Mouse (Mus musculus) c-Kit-positive CD71-positive TER-119-positive erythroid progenitor cells, embryonic 14.5 days (primary cell): ENCODE results near the gene As3mt.
"Not testable (repeated sequence)": the region's sequence is repeated elsewhere in the genome, so short reads cannot be mapped to it uniquely, and the experiment has no call there.

Experiments used
- DNase-seq: peaks from one replicate; pipeline ENCODE4 v3.0.0-alpha.2; 2013; ENCODE audit warnings: low spot score

The As3mt gene

DNA sequence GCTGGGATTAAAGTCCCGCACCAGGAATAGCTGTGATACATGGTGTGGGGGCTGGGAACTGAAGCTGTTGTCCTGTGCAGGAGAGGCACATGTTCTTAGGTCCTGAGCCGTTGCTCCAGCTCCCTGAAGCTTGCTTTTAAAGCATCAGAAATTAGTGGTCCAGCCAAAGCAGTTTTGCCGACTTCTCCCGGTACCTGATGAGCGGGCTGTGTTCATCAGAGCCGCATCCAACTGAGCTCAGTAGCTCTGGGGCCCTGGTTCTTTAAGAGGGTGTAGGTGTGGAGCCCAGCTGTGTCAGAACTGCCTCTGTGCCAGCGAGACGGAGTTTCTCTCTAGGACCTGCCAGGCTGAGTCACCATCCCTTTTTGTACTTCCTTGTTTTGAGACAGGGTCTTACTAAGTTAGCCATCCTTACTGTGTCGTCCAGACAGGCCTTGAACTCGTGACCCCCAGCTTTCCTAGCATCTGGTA, 8.2 kb upstream of the As3mt start:
- no peak for DNase-seq

DNA sequence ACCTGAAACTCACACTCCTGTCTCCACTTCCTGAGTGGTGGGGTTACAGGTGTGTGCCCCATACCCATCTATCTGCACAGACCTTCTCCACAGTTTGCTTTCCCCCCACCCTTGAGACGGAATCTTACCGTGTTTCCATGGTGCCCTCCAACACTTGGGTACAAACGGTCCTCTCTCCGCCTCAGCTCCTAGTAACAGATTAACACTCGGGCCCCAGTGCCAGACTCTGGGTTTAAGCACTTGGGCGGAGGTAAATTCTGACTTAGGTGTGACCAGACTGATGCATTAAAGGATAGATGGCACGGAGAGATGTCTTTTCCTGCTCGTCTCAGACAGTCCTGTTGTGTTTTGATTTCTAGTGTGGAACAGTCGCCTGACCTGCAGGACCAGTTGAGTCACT, 6.1 kb upstream of the As3mt start:
- no peak for DNase-seq

DNA sequence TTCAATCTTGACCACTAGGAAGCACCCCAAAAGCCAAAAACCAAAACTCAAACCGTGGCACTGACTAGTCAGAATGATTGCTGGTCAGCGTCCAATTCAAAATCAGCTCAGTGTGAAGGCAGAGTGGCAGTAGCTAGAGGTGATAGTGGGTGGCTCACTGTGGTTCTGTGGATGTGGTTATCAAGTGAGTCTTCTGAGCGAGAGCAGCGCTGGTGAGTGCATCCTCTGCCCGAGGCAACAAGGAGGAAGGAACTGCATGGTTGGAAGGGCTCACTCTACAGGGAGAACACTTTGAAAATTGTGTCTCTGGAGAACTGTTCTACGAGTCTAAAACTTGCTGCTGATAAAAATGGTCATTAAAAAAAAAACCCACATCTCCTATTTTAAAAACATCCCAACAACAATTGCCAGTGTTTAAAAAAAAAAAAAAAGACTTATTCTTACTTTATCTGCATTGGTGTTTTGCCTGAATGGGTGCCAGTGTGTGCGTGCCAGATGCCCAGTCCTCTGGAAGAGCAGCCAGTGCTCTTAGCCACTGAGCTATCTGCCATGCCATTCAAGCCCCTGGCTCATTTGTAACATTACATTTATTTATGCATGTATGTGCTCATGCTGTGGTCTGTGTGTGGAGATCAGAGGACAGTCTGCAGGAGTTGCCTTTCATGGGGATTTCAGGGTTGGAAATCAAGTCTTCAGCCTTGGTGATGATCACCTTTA, 1.3 kb upstream of the As3mt start:
- DNase-seq = no peak

DNA sequence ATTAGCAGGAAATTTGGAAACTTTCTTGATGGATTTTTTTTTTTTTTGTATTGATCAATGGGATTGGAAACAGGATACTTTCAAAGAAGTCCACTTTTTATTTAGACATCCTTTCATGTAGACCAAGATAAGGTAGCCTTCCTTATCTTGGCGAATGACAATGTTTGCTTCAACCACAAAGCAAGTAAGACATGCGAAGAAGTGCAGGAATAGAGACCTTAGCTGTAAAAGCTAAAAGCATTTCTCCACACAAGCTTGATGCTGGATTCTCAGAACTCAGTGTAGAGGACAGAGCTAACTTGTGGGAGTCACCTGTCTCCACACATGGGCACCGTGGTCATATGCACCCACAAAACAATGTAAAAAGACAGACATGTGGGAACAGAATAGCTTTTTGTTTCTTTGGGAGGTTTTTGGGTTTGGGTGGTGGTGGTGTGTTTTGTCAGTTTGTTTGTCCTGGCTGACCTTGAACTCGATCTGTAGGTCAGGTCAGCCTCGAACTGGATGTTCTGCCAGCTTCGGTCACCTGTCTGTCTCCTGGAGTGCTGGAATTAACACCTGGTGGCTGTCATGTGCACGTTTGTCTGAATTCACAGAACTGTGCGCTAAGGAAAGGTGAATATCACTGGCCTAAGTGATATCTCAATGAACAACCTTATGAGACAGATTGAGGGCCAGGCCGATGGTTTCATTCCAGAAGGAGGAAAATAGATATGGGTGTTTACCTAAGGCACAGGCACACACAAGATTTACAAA, 540 bp upstream of the As3mt start:
- DNase-seq = no peak

DNA sequence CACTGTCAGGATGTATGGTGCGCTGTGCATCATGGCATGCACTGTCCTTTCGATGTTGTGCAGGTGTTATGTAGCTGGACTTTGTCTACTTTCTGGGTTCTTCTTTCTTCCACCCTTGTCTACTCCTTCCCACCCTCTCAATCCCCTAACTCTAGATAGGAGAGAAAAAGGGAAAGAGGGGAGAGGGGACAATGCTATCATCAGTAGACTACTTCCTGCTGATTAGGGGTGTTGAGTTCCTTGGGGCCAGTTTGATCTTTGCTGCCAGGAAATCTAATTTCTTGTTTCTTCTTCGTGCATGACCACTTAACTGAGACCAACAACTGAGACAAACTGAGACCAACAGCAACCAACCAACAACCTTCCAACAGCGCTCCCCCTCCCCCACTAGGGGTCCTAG, 3.4 kb downstream of the As3mt start:
- no peak for DNase-seq

DNA sequence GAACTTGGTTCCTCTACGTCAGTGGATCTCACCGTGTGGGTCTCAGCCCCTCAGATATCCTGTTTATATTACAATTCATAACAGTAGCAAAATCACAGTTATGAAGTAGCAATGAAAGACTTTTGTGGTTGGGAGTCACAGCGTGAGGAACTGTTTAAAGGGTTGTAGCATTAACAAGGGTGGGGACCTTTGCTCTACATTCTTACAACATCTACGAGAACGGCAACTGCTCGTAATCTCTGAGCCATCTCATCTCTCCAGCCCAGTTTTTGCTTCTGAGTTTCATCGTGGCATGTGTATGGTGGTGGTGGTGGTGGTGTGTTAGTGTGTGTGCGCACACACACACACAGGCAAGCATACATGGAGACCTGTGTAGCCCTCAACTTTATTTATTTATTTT, 7.0 kb downstream of the As3mt start:
- DNase-seq = no peak

DNA sequence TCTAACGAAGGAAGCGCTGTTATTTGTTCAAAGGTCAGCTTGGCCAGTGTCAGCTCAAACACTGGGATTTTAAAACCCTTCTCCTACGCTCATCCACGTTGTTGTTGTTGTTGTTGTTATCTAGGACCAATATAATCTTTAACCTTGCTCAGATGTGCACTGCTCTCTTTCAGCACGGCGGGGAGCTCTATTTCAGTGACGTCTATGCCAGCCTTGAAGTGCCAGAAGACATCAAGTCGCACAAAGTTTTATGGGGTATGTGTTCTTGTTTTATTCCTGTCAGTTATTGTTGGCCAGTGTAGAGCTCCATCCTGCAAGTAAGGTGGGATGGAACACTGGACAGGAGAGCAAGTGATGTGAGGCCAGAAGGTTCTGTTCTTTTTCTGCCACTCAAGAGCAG, 7.8 kb downstream of the As3mt start:
- no peak for DNase-seq

DNA sequence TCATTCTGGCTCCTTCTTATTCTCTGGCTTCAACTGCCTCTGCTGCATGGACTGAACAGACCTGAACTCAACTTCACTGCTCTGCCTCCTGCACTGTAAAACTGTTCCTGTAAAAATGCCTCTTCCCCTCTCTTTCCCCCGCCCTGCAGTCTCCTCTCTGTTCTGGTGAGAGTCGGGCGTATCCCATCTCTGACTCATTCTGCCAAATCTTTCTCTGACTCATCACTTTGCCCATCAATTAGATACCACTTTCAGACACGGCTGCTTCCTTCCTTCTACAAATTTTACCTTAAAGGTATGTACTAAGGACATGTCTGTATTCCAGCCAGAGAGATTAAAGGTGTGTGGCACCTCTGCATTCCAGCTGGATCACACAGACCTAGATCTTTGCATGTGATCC, 10.9 kb downstream of the As3mt start:
- DNase-seq = no peak

DNA sequence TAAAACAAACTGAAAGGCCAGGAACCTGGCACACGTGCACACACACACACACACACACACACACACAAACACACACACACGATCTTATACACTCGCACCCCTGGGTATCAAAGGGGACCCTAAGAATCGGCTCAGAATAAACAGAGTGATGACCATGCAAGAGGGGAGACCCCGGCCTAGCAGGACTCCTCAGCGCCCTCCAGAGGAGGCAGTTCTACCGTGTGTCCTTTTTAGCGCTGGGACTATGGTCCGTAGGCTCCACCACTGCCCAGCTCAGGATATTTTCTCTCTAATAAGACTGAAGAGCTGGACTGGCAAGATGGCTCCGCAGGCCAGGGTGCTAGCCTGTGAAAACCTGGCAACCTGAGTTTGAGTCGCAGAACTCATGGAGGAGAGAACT, 17.2 kb downstream of the As3mt start:
- no peak for DNase-seq

DNA sequence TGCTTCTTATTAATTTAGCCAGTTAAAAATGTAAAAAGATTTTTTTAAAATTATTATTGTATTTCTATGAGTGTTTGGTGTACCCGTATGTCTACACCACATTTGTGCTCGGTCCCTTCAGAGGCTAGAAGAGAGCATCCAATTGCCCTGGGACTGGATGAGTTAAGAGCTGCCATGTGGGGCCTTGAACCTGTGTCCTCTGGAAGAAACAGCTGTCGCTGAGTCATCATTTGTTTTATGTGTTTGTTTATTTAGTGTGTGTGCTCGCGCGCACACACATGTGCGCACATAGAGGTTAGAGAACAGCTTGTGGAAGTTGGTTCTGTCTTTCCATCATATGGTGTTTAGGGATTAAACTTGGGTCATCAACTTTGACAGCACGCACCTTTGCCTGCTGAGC, 18.9 kb downstream of the As3mt start:
- no peak for DNase-seq

DNA sequence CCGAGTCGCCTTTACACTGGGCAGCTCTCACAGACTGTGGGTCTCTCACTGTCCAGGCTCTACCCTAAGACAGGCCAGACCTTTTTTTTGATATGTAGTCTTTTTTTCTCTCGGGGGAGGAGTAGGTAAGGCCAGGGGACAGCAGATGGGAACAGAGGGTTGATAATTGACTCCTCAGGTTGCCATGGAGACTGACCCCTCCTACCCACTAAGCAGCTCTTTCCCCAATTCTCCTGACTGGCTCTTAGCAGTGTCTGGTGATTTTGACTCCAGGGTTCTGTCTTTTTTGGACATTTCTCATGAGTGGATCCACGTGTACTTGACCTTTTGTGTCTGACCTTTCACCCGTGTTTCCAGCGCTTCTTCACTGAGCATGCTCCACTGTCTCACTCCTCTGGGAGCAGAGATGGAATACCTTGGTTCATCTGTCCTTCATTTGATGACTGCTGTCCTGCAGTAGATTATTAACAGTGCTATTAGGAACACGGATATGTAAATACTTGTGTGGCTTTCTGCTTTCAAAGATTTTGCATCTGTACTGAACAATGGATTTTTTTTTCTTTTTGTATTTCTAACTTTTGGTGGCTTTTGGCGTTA, 20.0 kb downstream of the As3mt start:
- DNase-seq = peak; percentile 35

DNA sequence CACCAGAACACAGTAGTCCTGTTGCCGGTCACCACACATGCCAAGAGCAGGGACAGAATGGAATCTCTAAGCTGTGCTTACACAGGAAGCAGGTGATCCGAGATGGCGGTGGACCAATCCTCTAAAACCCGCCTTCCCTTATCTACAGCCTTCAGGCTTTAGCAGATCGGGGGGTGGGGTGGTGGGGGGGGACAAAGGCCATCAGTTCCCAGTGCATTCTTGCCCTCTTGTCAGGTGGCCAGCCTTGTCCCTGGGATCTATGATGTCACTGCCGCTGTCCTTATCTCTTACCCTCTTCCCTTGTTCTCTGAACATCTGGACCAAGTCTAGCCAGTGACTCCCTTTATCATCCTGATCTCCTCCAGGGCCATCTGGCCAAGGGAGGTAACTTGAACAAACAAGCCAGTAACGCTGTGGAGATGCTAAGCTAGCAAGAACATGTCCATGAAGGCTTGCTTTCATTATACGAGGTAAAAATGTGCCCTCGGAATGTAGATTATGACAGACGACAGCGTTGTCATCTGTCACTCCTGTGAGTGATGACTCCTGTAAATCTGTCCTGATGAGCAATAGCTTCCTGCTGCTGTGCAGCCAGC, 20.8 kb downstream of the As3mt start:
- peak; percentile 55 for DNase-seq

DNA sequence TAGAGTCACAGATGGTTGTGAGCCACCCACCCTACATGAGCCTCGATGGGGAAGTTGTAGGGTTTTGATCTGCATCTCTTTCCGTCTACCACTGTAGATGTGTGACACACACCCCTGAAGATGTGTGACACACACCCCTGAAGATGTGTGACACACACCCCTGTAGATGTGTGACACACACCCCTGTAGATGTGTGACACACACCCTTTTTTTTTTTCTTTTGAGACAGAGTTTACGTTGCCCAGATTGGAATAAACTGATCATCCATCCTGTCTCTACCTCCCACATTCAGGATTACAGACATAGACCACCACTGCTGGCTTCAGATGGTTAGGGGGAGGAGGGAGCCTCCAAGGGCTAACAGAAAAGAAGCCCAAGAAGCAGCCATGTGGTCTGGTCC, 21.7 kb downstream of the As3mt start:
- DNase-seq = no peak

DNA sequence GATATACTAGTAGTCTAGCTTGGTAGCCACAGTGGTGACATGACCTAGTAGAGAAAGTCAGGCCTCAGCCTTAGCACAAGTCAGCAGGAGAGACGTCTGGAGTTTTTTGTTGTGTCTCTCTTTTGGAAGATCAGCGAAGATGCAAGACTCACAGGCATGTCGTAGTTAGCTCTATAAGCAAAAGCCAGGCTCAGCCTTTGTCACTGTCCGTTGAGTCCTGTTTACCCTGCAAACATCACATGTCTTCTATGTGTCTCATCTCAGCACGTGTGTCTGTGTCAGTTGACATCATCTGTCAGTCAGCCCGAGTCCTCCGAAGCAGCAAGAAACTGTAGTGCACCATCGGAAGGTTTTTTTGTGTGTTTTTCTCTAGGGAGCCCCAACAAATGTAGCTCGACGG, 24.1 kb downstream of the As3mt start:
- DNase-seq = no peak

DNA sequence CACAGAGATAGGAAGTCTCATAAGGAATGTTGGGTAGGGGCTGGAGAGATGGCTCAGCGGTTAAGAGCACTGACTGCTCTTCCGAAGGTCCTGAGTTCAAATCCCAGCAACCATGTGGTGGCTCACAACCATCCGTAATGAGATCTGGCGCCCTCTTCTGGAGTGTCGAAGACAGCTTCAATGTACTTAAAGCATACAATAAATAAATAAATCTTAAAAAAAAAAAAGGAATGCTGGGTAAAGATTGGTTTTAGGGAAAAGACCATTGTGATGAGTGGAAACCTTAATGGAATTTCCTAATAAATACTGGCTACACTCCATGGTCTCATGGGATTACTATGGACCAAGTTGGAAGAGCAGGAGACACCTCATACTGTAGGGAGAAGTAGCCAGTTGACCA, 25.4 kb downstream of the As3mt start:
- DNase-seq = not testable (repeated sequence)

DNA sequence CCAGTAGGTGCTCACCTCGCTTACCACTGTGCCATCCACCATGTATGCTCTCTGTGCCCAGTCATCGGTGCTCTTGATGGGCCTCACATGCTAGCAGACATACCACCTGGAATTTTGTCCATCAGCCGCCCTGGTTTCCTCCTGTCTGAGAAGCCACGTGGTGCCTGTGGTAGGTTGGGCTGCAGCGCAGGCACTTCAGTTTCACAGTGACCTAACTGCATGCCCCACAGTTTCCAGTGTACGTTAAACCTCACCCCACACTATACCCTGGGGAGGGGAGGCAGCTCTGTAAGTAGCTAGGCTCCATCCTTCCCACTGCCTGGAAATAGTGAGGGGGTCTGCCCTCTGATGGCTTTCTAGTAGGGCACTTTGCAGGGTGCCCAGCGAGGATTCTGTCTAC, 26.4 kb downstream of the As3mt start:
- no peak for DNase-seq

DNA sequence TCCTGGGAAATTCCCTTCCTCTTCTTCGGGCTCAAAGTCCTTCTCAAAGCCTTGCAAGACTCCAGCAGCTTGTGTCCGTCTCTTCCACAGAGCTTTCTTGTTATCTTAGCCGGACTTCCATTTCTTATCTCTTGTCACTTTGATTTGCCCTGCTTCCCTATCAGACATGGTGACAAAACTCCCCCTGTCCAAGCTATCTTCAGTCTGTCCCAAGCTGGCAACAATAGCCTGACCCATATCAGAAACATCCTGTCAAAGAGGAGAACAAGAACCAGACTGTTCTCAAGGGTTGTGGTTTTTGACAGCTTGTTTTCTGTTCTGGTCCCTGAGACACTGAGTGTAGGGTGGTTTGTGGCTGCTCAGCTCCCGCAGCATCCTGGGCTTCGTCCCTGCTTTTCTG, 28.0 kb downstream of the As3mt start:
- no peak for DNase-seq

DNA sequence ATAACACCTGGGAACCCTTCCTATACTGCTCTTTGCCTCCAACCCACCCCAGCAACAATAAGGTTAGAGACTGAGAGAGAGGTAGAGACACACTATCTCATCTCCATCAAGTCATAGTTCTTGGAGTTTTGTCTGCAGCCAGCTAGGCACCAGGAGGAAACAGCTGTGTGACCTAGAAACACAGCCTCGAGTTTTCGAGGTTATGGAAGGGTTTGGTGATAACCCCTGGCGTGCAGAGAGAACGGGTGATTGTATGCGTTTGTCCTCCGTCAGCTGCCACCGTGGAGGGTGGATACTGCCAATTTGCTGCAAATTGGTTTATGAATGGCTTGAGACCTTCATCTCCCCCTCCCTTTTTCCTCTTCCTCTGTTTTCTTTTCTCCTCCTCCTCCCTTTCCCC, 29.8 kb downstream of the As3mt start:
- DNase-seq = no peak

DNA sequence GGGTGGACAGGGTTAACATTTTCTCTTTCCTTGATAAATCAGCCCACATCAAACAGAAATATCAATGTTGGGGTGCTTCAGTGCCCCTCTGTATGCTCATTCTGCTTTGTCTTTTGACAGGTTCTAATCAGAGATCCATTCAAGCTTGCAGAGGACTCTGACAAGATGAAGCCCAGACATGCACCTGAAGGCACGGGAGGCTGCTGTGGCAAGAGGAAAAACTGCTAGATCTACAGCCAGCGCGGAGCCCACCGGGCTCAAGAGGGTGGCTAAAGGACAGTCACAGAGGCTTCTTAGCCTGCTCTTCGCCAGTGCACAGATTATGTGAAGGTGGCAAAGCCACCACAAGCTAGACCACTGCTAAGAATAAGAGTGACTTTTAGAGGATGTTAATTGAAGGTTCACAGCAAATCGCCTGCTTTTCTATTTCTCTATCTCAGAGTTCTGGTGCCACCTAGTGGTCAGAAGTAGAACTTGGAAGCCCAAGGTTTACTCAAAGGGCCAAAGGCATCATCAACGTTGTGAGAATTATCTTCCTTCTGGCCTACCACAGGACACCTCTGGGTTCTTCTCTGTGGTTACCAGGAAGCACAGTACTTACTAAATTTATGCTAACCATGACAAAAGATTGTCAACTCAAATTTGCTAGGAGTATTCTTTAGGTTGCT, 33.2 kb downstream of the As3mt start:
- DNase-seq = no peak

DNA sequence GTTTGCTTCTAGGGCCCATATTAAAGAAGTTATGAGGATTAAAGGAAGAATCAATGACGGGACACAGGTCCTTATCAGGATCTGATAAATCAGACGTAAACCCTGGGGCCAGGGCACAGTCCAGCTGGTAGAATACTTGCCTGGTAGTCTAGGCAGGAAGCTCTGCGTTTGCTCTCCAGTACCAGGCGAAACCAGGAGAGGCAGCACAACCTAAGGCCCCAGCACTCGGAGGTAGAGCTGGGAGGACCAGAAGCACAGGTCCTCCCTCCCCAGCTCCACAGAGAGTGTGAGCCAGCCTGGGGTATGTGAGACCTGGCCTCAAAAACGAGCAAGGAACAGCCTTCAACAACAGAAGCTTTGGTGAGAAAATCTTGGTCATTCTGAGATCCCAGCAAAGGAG, 34.3 kb downstream of the As3mt start:
- no peak for DNase-seq

DNA sequence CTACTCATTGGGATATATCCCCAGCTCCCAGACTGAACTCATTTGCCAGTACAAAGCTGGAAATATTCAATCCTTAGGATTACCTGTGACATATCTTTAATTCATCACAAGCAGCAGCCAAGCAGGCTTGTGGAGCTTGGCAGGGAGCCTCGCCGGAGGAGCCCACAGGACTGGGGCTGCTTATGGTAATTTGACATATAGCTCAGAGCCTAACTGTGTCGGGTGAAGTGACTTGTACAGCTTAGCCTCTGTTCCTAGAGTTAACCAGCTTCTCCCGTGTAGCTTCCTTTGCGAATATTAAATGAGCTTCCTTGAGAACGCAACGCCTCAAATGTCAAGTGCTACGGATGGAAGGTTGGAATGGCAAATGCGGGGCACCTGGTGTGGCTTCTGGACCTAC, 37.4 kb downstream of the As3mt start:
- DNase-seq = no peak

DNA sequence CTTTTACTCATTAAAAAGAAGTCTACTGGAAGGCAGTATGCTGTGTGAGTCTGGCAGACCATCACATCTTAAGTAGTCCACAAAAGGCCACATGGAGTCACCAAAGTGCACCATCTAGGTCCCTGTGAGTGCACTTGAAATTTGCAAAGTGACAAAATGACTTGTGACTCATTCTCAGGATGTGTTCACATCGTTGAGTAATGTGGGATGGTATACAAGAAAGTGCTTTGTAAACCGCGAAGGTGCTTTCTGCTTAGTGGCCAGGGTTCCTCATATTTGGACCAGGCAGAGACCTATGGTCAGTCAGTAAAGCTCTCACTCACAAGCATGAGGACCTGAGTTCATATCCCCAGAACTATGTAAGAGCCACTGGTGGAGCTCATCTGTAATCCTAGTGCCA, 40.5 kb downstream of the As3mt start:
- DNase-seq = no peak
